Mouse (Mus musculus) megakaryocyte, embryonic 14.5 days (primary cell): ENCODE measurements at regions not wholly inside any gene's neighbourhood (a gene's known extent, or its start where the extent isn't known, plus 50 kb on each side); places are given as distances from the start of the nearest gene placed in this dataset.

Source experiments
- FLI1 ChIP-seq: IDR thresholded peaks from 2 replicates; pipeline ENCODE4 v1.6.1; 2012; ENCODE audit warnings: low read length, inconsistent platforms, mixed read lengths
- GATA1 ChIP-seq: IDR thresholded peaks from 3 replicates; pipeline ENCODE4 v1.6.1; 2012; ENCODE audit warnings: mixed read lengths, low read length, inconsistent platforms, borderline replicate concordance

- TF ChIP-seq GATA1 = no peak
- TF ChIP-seq FLI1 = no peak
These were observed 88.6 kb upstream of the Mki67 start for GRCm38 (mm10) chr7:135804730-135805129.
